Mouse (Mus musculus) CD8-positive naive resting alpha-beta T cell, adult 2 months (primary cell): ENCODE data around the gene Gm4302.
A peak's percentile ranks its signal among the peaks of the same experiment; 100 is the strongest.
"Not testable (repeated sequence)": the region's sequence is repeated elsewhere in the genome, so short reads cannot be mapped to it uniquely, and the experiment has no call there.

Source experiments
- DNase-seq, 2 experiments: peaks; one replicate each; pipeline ENCODE4 v3.0.0; 2022; ENCODE audit warnings: low read depth in 2 of 2, low spot score in 2 of 2

The Gm4302 gene

DNA sequence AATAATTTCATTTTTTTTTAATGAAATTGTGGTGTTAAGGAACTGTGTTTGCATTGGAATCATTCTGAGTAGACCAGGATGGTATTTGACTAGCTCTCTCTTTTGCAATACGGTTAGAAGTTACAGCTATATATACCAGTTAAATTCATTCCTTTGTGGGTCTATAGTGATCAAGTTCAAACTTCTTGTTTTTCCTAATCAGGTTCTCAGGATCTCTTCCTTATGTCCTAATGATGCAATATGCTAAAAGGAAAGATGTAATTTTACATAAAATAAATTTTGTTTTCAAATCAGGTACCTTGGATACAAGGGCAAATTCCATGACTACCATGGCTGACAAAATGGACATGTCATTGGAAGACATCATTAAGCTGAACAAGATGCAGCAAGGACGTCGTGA is at the start of gene Gm4302:
Gm4302 (plus strand) TSS at position 301 of the 400 bp plus-strand sequence.
- not testable (repeated sequence) for DNase-seq

DNA sequence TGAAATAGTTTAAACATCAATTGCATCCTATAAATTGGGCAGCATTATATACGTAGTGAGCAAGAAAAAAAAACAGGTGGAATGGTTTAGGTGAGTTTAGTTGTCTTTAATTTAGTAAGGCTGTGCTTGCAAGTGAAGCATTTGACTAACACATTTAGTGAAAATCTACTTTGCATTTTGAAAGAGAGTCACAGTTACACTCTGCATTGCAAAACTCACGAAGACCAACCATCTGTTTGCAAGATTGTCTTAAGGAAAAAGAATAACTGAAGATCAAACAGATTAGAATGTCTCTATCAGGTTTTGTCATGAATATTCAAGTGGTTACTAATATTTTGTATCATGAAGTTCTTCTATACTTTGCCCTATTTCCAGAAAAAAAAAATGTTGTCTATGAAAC is 44.5 kb upstream of the Gm4302 start:
- no peak for DNase-seq

DNA sequence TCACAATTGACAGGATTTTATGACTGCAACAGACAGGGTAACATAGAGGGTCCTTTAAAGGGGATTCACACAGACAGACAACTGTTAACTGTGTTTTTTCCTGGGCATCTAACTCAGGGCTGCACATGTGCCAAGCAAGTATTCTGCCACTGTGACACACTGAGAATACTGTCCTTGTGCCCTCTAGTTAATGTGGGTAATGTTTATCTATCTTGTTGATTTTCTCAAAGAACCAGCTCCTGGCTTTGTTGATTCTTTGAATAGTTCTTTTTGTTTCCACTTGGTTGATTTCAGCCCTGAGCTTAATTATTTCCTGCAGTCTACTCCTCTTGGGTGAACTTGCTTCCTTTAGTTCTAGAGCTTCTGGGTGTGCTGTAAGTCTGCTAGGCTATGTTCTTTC is 40.5 kb upstream of the Gm4302 start:
- DNase-seq, result not testable (repeated sequence)

DNA sequence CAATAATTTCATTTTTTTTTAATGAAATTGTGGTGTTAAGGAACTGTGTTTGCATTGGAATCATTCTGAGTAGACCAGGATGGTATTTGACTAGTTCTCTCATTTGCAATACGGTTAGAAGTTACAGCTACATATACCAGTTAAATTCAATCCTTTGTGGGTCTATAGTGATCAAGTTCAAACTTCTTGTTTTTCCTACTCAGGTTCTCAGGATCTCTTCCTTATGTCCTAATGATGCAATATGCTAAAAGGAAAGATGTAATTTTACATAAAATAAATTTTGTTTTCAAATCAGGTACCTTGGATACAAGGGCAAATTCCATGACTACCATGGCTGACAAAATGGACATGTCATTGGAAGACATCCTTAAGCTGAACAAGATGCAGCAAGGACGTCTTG is 5.3 kb upstream of the Gm4302 start, which contains the start of gene Gm4301:
Gm4301 (plus strand) TSS at position 301 of the 400 bp plus-strand sequence.
- not testable (repeated sequence) for DNase-seq

DNA sequence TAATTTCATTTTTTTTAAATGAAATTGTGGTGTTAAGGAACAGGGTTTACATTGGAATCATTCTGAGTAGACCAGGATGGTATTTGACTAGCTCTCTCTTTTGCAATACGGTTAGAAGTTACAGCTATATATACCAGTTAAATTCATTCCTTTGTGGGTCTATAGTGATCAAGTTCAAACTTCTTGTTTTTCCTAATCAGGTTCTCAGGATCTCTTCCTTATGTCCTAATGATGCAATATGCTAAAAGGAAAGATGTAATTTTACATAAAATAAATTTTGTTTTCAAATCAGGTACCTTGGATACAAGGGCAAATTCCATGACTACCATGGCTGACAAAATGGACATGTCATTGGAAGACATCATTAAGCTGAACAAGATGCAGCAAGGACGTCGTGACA is 5.0 kb downstream of the Gm4302 start, which contains the start of gene Gm4303:
Gm4303 (plus strand) TSS at position 301 of the 400 bp plus-strand sequence.
- DNase-seq, result not testable (repeated sequence)

DNA sequence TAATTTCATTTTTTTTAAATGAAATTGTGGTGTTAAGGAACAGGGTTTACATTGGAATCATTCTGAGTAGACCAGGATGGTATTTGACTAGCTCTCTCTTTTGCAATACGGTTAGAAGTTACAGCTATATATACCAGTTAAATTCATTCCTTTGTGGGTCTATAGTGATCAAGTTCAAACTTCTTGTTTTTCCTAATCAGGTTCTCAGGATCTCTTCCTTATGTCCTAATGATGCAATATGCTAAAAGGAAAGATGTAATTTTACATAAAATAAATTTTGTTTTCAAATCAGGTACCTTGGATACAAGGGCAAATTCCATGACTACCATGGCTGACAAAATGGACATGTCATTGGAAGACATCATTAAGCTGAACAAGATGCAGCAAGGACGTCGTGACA is 10.2 kb downstream of the Gm4302 start, which contains the start of gene Gm4305:
Gm4305 (plus strand) TSS at position 301 of the 400 bp plus-strand sequence.
- not testable (repeated sequence) for DNase-seq

DNA sequence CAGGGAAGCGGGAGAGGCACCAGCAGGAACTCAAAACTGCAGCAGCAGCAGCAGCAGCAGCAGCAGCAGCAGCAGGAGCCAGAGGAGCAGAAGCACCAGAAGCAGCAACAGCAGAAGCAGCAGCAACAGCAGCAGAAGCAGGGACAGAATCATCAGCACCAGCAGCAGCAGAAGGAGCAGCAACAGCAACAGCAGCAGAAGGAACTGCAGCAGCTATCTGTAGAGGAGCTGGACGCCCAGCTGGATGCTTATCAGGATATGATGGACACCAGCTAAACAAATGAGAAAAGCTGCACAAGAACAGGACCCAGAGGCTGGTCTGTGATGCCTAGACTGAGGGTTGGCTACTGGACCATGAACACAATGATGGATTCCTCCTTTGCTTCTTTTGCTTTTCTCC is 16.2 kb downstream of the Gm4302 start:
- DNase-seq, result peak in 1 of 2 experiments; percentile 4

DNA sequence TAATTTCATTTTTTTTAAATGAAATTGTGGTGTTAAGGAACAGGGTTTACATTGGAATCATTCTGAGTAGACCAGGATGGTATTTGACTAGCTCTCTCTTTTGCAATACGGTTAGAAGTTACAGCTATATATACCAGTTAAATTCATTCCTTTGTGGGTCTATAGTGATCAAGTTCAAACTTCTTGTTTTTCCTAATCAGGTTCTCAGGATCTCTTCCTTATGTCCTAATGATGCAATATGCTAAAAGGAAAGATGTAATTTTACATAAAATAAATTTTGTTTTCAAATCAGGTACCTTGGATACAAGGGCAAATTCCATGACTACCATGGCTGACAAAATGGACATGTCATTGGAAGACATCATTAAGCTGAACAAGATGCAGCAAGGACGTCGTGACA is 20.4 kb downstream of the Gm4302 start, which contains the start of gene Gm4307:
Gm4307 (plus strand) TSS at position 301 of the 400 bp plus-strand sequence.
- not testable (repeated sequence) for DNase-seq

DNA sequence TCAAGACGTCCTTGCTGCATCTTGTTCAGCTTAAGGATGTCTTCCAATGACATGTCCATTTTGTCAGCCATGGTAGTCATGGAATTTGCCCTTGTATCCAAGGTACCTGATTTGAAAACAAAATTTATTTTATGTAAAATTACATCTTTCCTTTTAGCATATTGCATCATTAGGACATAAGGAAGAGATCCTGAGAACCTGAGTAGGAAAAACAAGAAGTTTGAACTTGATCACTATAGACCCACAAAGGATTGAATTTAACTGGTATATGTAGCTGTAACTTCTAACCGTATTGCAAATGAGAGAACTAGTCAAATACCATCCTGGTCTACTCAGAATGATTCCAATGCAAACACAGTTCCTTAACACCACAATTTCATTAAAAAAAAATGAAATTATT is 41.8 kb downstream of the Gm4302 start, which contains the start of gene Gm4312:
Gm4312 (minus strand) TSS at position 101 of the 400 bp plus-strand sequence.
- DNase-seq, result not testable (repeated sequence)
